8 mouse cellular contexts compared by ENCODE assay signal in the genomic region with DNA sequence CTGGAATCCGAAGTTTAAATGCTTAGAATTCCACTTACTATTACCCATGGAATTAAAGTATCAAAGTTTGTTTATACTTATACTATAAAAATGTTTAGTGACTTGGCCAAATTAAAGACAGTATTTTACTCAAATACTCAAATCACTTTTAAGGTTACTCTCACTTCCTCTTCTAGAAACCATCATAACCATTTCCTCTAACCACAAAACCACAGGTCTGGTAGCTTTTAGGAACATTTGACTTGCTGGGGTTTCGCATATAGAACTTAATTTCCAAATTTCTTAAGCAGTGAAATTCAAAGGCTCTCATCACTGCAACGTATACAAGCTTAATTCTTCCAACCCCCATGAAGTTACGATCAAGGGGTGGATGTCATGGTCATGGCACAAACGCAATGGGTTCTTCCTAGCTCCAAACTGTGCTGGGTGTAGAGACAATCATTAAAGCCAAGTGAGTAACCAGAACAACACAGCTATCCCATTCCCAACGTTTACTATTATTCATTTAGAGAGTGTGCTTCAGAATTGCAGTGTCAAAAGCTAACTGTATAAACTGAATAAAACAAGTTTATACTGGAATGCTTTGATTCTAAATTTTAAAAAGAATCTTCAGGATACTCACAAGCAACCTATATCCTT. TPM values are rescaled to one million over a fixed set of nuclear protein-coding genes. Genes with fewer than 3 reads are reported as not detected.
DNase-seq lines count a peak whose midpoint lies in the region; TF ChIP-seq lines count a peak whose summit lies in the region.

No protein-coding gene starts in this region.

- H3ac ChIP-seq in myocyte (ENCODE audit: control insufficient read depth, insufficient read length): no peak overlapping the region

- H3K4me1 ChIP-seq in kidney, adult 2 months (ENCODE audit: control insufficient read depth, insufficient read depth, low read length): peaks cover 20% of the 10 kb centered on the region
- peaks cover 6% of the 10 kb centered on the region for H3K4me1 ChIP-seq in cortical plate, adult 2 months (ENCODE audit: control insufficient read depth, insufficient read depth, low read length)
- peaks cover 7% of the 10 kb centered on the region for H3K4me1 ChIP-seq in thymus, adult 2 months (replicated peaks; ENCODE audit: control insufficient read depth, insufficient read depth, low read length)

- H3K4me2 ChIP-seq in myocyte (ENCODE audit: low read depth): peak overlapping the region; percentile 88

- H3K27ac ChIP-seq in kidney, adult 2 months (ENCODE audit: insufficient read depth, low read depth, low read length): no peak overlapping the region; the same call in 1 of the 2 replicates
- H3K27ac ChIP-seq in cortical plate, adult 2 months (ENCODE audit: insufficient read depth, low read length): no peak overlapping the region
- no peak overlapping the region for H3K27ac ChIP-seq in thymus, adult 2 months (ENCODE audit: control insufficient read depth, insufficient read depth, low read length)

- no peaks in the 10 kb centered on the region for H3K27me3 ChIP-seq in kidney, adult 2 months (replicated peaks; ENCODE audit: control insufficient read depth, insufficient read depth, low read length)
- H3K27me3 ChIP-seq in myocyte (ENCODE audit: control insufficient read depth, insufficient read depth, insufficient read length): no peaks in the 10 kb centered on the region
- H3K27me3 ChIP-seq in thymus, adult 2 months (ENCODE audit: control insufficient read depth, insufficient read depth, low read length): peaks cover 15% of the 10 kb centered on the region

- H3K79me2 ChIP-seq in myocyte (ENCODE audit: control insufficient read depth, insufficient read depth): peaks cover 58% of the 10 kb centered on the region

- no peak for TF ChIP-seq POLR2A in kidney, adult 2 months (IDR thresholded peaks at IDR 0.05; ENCODE audit: low read depth, low read length)
- no peak for TF ChIP-seq POLR2A in cortical plate, adult 2 months (IDR thresholded peaks at IDR 0.05; ENCODE audit: extremely low read depth, insufficient read depth, low read length)
- TF ChIP-seq POLR2A in myocyte (IDR thresholded peaks at IDR 0.05; ENCODE audit: insufficient read length, low read depth): no peak
- no peak for TF ChIP-seq POLR2A in thymus, adult 2 months (IDR thresholded peaks at IDR 0.05; ENCODE audit: control insufficient read depth, extremely low read depth, insufficient read depth, low read length, poor library complexity)

- peak overlapping the region; percentile 31; the same call in 1 of the 2 replicates for H3K4me3 ChIP-seq in kidney, adult 2 months (ENCODE audit: insufficient read depth, low read depth, low read length)
- H3K4me3 ChIP-seq in cortical plate, adult 2 months (ENCODE audit: insufficient read depth, low read length): peak overlapping the region; percentile 92
- peak overlapping the region; percentile 74 for H3K4me3 ChIP-seq in myocyte
- H3K4me3 ChIP-seq in thymus, adult 2 months (ENCODE audit: control insufficient read depth, insufficient read depth, low read length): no peak overlapping the region

- TF ChIP-seq CTCF in kidney, adult 2 months (conservative IDR thresholded peaks at IDR 0.05; ENCODE audit: insufficient read depth, insufficient read length, low read depth, low read length): no peak
- no peak for TF ChIP-seq CTCF in cortical plate, adult 2 months (IDR thresholded peaks at IDR 0.05; ENCODE audit: extremely low read depth, insufficient read depth, low read length)
- no peak for TF ChIP-seq CTCF in thymus, adult 2 months (IDR thresholded peaks at IDR 0.05; ENCODE audit: borderline replicate concordance, control insufficient read depth, extremely low read depth, insufficient read depth, low read length, poor library complexity)

- DNase-seq in kidney, adult 2 months: peak; percentile 13
- no peak for DNase-seq in kidney, postnatal 36 days
- peak; percentile 73 for DNase-seq in induced T-regulatory cell, adult 2 months (ENCODE audit: low read depth)
- DNase-seq in thymus, adult 2 months: no peak
- DNase-seq in testis, postnatal 14 days (ENCODE audit: low spot score): no peak
- no peak for DNase-seq in layer of hippocampus, postnatal 14 days (ENCODE audit: low spot score in 2 of 2)

- no peaks in the 10 kb centered on the region for H3K36me3 ChIP-seq in kidney, adult 2 months (ENCODE audit: control insufficient read depth, insufficient read depth, low read length)
- no peaks in the 10 kb centered on the region for H3K36me3 ChIP-seq in myocyte (ENCODE audit: control insufficient read depth, insufficient read depth)
- no peaks in the 10 kb centered on the region for H3K36me3 ChIP-seq in thymus, adult 2 months (ENCODE audit: control insufficient read depth, insufficient read depth, low read length)

- 22% methylated on average over 6 of the region's 6 CpGs for WGBS in kidney, adult 2 months
- WGBS in thymus, adult 2 months: 3% methylated on average over 6 of the region's 6 CpGs

TF ChIP-seq in myocyte, 11 proteins besides CTCF, POLR2A, EP300 and RAD21:
- no peak for TF ChIP-seq CEBPB (IDR thresholded peaks at IDR 0.05; ENCODE audit: insufficient read depth, poor library complexity, severe bottlenecking)
- TF ChIP-seq POLR2AphosphoS2 (IDR thresholded peaks at IDR 0.05; ENCODE audit: insufficient read length, low read depth): no peak
- no peak for TF ChIP-seq USF1 (IDR thresholded peaks at IDR 0.05; ENCODE audit: low read depth)
- TF ChIP-seq SRF (IDR thresholded peaks at IDR 0.05; ENCODE audit: control insufficient read depth, insufficient read length, low read depth): no peak
- no peak for TF ChIP-seq TCF12 (IDR thresholded peaks at IDR 0.05; ENCODE audit: insufficient read depth, poor library complexity, severe bottlenecking)
- TF ChIP-seq REST (IDR thresholded peaks at IDR 0.05; ENCODE audit: insufficient read depth, insufficient read length): no peak
- TF ChIP-seq TCF3 (IDR thresholded peaks at IDR 0.05; ENCODE audit: insufficient read length, low read depth): no peak
- no peak for TF ChIP-seq MYOD1 (IDR thresholded peaks at IDR 0.05; ENCODE audit: control insufficient read depth in 1 of 3, insufficient read length in 2 of 3, low read depth in 2 of 3)
- no peak for TF ChIP-seq MAX (IDR thresholded peaks at IDR 0.05; ENCODE audit: low read depth)
- TF ChIP-seq E2F4 (IDR thresholded peaks at IDR 0.05; ENCODE audit: insufficient read depth): no peak
- TF ChIP-seq MYOG (IDR thresholded peaks at IDR 0.05; ENCODE audit: control insufficient read depth in 1 of 3, insufficient read depth in 1 of 3, insufficient read length in 2 of 3, low read depth in 2 of 3): no peak

RNA-seq across cellular contexts. Expression of a gene that starts 1.8 kb away (rescaled TPM):
- 39.7 and 45.9 TPM in 2 replicates for polyA plus RNA-seq in kidney, adult 2 months (2012; rRNA removed)
- 237 and 249 TPM in 2 replicates for polyA plus RNA-seq in cortical plate, adult 2 months (2012; rRNA removed)
- 34.8 TPM for polyA plus RNA-seq in myocyte (2012; fragmentation: generic; extraction: Trizol)
- polyA plus RNA-seq in thymus, adult 2 months (2012; rRNA removed): 7.6 and 9.1 TPM in 2 replicates
- 100 to 1,000 TPM; 474 to 483 TPM for total RNA-seq in layer of hippocampus, postnatal 14 days (2021)

RNA-seq across cellular contexts. Expression of a gene that starts 37.5 kb away (rescaled TPM):
- 6.0 and 7.8 TPM in 2 replicates for polyA plus RNA-seq in kidney, adult 2 months (2012; rRNA removed)
- polyA plus RNA-seq in cortical plate, adult 2 months (2012; rRNA removed): 14.2 and 16.9 TPM in 2 replicates
- polyA plus RNA-seq in myocyte (2012; fragmentation: generic; extraction: Trizol): 3.4 TPM
- polyA plus RNA-seq in thymus, adult 2 months (2012; rRNA removed): 5.1 and 5.4 TPM in 2 replicates
- total RNA-seq in layer of hippocampus, postnatal 14 days (2021): 10 to 100 TPM; 20.1 to 23.6 TPM

RNA-seq across cellular contexts. Expression of a gene that starts 37.7 kb away (rescaled TPM):
- polyA plus RNA-seq in kidney, adult 2 months (2012; rRNA removed): 20.5 and 22.0 TPM in 2 replicates
- 20.3 and 25.6 TPM in 2 replicates for polyA plus RNA-seq in cortical plate, adult 2 months (2012; rRNA removed)
- polyA plus RNA-seq in myocyte (2012; fragmentation: generic; extraction: Trizol): 17.1 TPM
- 38.1 and 48.3 TPM in 2 replicates for polyA plus RNA-seq in thymus, adult 2 months (2012; rRNA removed)
- total RNA-seq in layer of hippocampus, postnatal 14 days (2021): 10 to 100 TPM; 15.7 to 23.5 TPM

Comparison
In these comparisons a context has a peak if more than half of its experiments do, and no peak if none do; other contexts are left out.
1. DNase-seq: peak in kidney, adult 2 months (single experiment) and induced T-regulatory cell, adult 2 months (single experiment); none in kidney, postnatal 36 days (0 of 2), thymus, adult 2 months (single experiment), testis, postnatal 14 days (single experiment) and layer of hippocampus, postnatal 14 days (0 of 2).